8 mouse cellular contexts compared by ENCODE assay signal in genomic region chr9:42263709-42264111, GRCm38 (mm10). TPM values are rescaled to one million over a fixed set of nuclear protein-coding genes. Genes with fewer than 3 reads are reported as not detected.
DNase-seq lines count a peak whose midpoint lies in the region; ATAC-seq lines count a peak whose summit lies in the region.

No protein-coding gene starts in this region.

- peaks cover 16% of the 10 kb centered on the region for H3K36me3 ChIP-seq in embryonic facial prominence, embryonic 13.5 days
- peaks cover 34% of the 10 kb centered on the region for H3K36me3 ChIP-seq in megakaryocyte, embryonic 14.5 days (replicated peaks; ENCODE audit: low read length)

- DNase-seq in adrenal gland, postnatal 10 days: peak; percentile 28
- no peak for DNase-seq in adrenal gland, adult 2 months
- DNase-seq in left cerebral cortex, postnatal 25 days (ENCODE audit: low spot score in 2 of 2): peak; percentile 13 to 24
- no peak for DNase-seq in left cerebral cortex, adult 11 months (ENCODE audit: low spot score)
- DNase-seq in testis, postnatal 10 days (ENCODE audit: low spot score): peak; percentile 64

- H3K4me3 ChIP-seq in embryonic facial prominence, embryonic 13.5 days: peak overlapping the region; percentile 73
- H3K4me3 ChIP-seq in megakaryocyte, embryonic 14.5 days (replicated peaks): peak overlapping the region; percentile 93

- intact Hi-C loops in left cerebral cortex, postnatal 25 days (cut with DNase I): loop anchor here (5.0 kb wide), 1 partner anchor 261 kb away; no protein-coding TSS in a partner anchor

- H3K27ac ChIP-seq in embryonic facial prominence, embryonic 13.5 days: peak overlapping the region; percentile 66; the same call in 1 of the 2 replicates

- peaks cover 17% of the 10 kb centered on the region for H3K4me1 ChIP-seq in embryonic facial prominence, embryonic 13.5 days
- H3K4me1 ChIP-seq in megakaryocyte, embryonic 14.5 days: peaks cover 36% of the 10 kb centered on the region

- H3K9me3 ChIP-seq in embryonic facial prominence, embryonic 13.5 days: no peaks in the 10 kb centered on the region
- H3K9me3 ChIP-seq in megakaryocyte, embryonic 14.5 days: no peaks in the 10 kb centered on the region

- peak overlapping the region; percentile 83 for H3K9ac ChIP-seq in embryonic facial prominence, embryonic 13.5 days

- H3K27me3 ChIP-seq in embryonic facial prominence, embryonic 13.5 days: no peaks in the 10 kb centered on the region
- no peaks in the 10 kb centered on the region for H3K27me3 ChIP-seq in megakaryocyte, embryonic 14.5 days (replicated peaks)

- peak; percentile 65 for ATAC-seq in embryonic facial prominence, embryonic 13.5 days (ENCODE audit: insufficient number of reproducible peaks, insufficient read depth, low FRiP score, low TSS enrichment, low read depth)
- peak; percentile 19 for ATAC-seq in inflammation-experienced regulatory T-cells, adult 6 months

- peak overlapping the region; percentile 69 for H3K4me2 ChIP-seq in embryonic facial prominence, embryonic 13.5 days

- WGBS in embryonic facial prominence, embryonic 13.5 days: under 1% methylated on average over 18 of the region's 18 CpGs

RNA-seq across cellular contexts. Expression of gene Sc5d, which starts 0.3 kb away (rescaled TPM):
- total RNA-seq in adrenal gland, postnatal 10 days (2021): 10 to 100 TPM; 33.9 to 44.8 TPM
- 100 to 1,000 TPM in 1 of 2 experiments, 10 to 100 TPM in 1; 55.2 to 220 TPM for total RNA-seq in adrenal gland, adult 2 months (2021)
- polyA plus RNA-seq in adrenal gland, adult 2 months (2012; rRNA removed): 26.2 and 55.2 TPM in 2 replicates
- 10 to 100 TPM; 56.0 to 61.6 TPM for total RNA-seq in left cerebral cortex, postnatal 25 days (2021)
- polyA plus RNA-seq in embryonic facial prominence, embryonic 13.5 days (2015; fragmentation: Nextera tagmentation; extraction: Ambion mirVana): 43.4 and 44.7 TPM in 2 replicates
- 10 to 100 TPM; 74.1 to 93.1 (median 90.4) TPM for polyA plus RNA-seq in inflammation-experienced regulatory T-cells, adult 6 months (2017; shearing (Covaris generic))
- 0.34 and 0.57 TPM in 2 replicates for polyA plus RNA-seq in megakaryocyte, embryonic 14.5 days (2012; ENCODE audit: insufficient read depth, low replicate concordance)

Comparison
In these comparisons a context has a peak if more than half of its experiments do, and no peak if none do; other contexts are left out.
1. DNase-seq: peak in adrenal gland, postnatal 10 days (single experiment), left cerebral cortex, postnatal 25 days (2 of 2) and testis, postnatal 10 days (single experiment); none in adrenal gland, adult 2 months (single experiment) and left cerebral cortex, adult 11 months (single experiment).
2. RNA of gene Sc5d, which starts 0.3 kb away (polyA plus RNA-seq): 74.1 to 93.1 TPM in inflammation-experienced regulatory T-cells, adult 6 months, 26.2 to 55.2 TPM in adrenal gland, adult 2 months and 43.4 to 44.7 TPM in embryonic facial prominence, embryonic 13.5 days; 0.34 to 0.57 TPM in megakaryocyte, embryonic 14.5 days; every median in the first group is over 10 times any median in the second.